Mouse (Mus musculus): ENCODE data around the gene Tnk2.

DNA sequence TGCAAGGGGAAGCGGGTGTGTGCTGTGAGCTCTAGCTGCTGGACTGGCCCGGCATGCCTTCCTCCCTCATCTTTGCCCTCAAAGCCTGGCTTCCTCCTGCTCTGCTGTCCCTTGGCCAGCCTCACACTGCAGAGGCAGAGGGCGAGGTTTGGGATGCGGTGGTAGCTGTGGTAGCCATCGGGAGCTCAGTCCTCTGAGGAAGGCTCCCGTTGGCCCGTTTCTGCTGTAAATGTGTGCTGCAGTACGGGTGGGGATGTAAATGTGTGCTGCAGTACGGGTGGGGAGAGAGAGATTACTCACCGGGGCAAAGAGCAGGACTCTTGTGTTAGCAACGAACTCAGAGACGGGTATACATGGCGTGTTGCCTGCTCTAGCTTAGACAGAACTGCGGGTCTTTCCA, 35.1 kb downstream of the Tnk2 start:
- TF ChIP-seq USF1 (IDR thresholded peaks at IDR 0.05; ENCODE audit: low read depth) (no peak), E2F4 (IDR thresholded peaks at IDR 0.05; ENCODE audit: insufficient read depth) (no peak), POLR2A (IDR thresholded peaks at IDR 0.05; ENCODE audit: insufficient read length, low read depth) (no peak), MAX (IDR thresholded peaks at IDR 0.05; ENCODE audit: low read depth) (no peak), MYOD1 (IDR thresholded peaks at IDR 0.05; ENCODE audit: control insufficient read depth in 1 of 3, insufficient read length in 2 of 3, low read depth in 2 of 3) (no peak)

Measured in myocyte (in vitro differentiated cells).